Mouse (Mus musculus) mesoderm, embryonic 11.5 days (tissue): Measurements from ENCODE around the gene Ankrd36.
A peak's percentile ranks its signal among the peaks of the same experiment; 100 is the strongest.
"Not testable (repeated sequence)": the region's sequence is repeated elsewhere in the genome, so short reads cannot be mapped to it uniquely, and the experiment has no call there.

Experiments
- DNase-seq: peaks from one replicate; pipeline ENCODE4 v3.0.0-alpha.2; 2012; ENCODE audit warnings: low read depth, low spot score

Gene Ankrd36

GRCm38 (mm10) chr11:5546693-5547092, 22.8 kb upstream of the Ankrd36 start:
- no peak for DNase-seq

- DNase-seq = no peak
These were observed 18.1 kb upstream of the Ankrd36 start for GRCm38 (mm10) chr11:5551430-5551829.

GRCm38 (mm10) chr11:5551931-5552330, 17.6 kb upstream of the Ankrd36 start:
- no peak for DNase-seq

GRCm38 (mm10) chr11:5560273-5560672, 9.2 kb upstream of the Ankrd36 start:
- DNase-seq = no peak

GRCm38 (mm10) chr11:5562625-5563268, 6.7 kb upstream of the Ankrd36 start:
- peak; percentile 20 for DNase-seq

GRCm38 (mm10) chr11:5563898-5564297, 5.6 kb upstream of the Ankrd36 start:
- DNase-seq = no peak

GRCm38 (mm10) chr11:5565596-5565995, 3.9 kb upstream of the Ankrd36 start:
- DNase-seq = no peak

GRCm38 (mm10) chr11:5566506-5566905, 3.0 kb upstream of the Ankrd36 start:
- DNase-seq = no peak

GRCm38 (mm10) chr11:5567654-5568053, 1.8 kb upstream of the Ankrd36 start:
- DNase-seq = no peak

- no peak for DNase-seq
These were observed 1.4 kb upstream of the Ankrd36 start for GRCm38 (mm10) chr11:5568082-5568481.

- DNase-seq = no peak
These were observed 2.4 kb downstream of the Ankrd36 start for GRCm38 (mm10) chr11:5571856-5572255.

GRCm38 (mm10) chr11:5573821-5574220, 4.3 kb downstream of the Ankrd36 start:
- DNase-seq = no peak

- no peak for DNase-seq
These were observed 5.6 kb downstream of the Ankrd36 start for GRCm38 (mm10) chr11:5575046-5575445.

- no peak for DNase-seq
These were observed 22.9 kb downstream of the Ankrd36 start for GRCm38 (mm10) chr11:5592336-5592735.

- no peak for DNase-seq
These were observed 25.9 kb downstream of the Ankrd36 start for GRCm38 (mm10) chr11:5595381-5595791.

- DNase-seq = no peak
These were observed 26.3 kb downstream of the Ankrd36 start for GRCm38 (mm10) chr11:5595792-5596191.

- DNase-seq = no peak
These were observed 27.3 kb downstream of the Ankrd36 start for GRCm38 (mm10) chr11:5596756-5597155.

- DNase-seq = no peak
These were observed 35.9 kb downstream of the Ankrd36 start for GRCm38 (mm10) chr11:5605421-5605820.

GRCm38 (mm10) chr11:5611918-5612317, 42.4 kb downstream of the Ankrd36 start:
- not testable (repeated sequence) for DNase-seq

GRCm38 (mm10) chr11:5614453-5614852, 45.0 kb downstream of the Ankrd36 start:
- DNase-seq = no peak

- DNase-seq = no peak
These were observed 55.6 kb downstream of the Ankrd36 start for GRCm38 (mm10) chr11:5625101-5625500.

- DNase-seq = peak; percentile 74
These were observed 59.5 kb downstream of the Ankrd36 start for GRCm38 (mm10) chr11:5629033-5629432.

GRCm38 (mm10) chr11:5643085-5643484, 73.6 kb downstream of the Ankrd36 start:
- no peak for DNase-seq

- DNase-seq = no peak
These were observed 80.8 kb downstream of the Ankrd36 start for GRCm38 (mm10) chr11:5650321-5650720.
